Mouse (Mus musculus) mesoderm, embryonic 11.5 days (tissue): ENCODE results near the gene Plekha7.
A peak's percentile ranks its signal among the peaks of the same experiment; 100 is the strongest.
"Not testable (repeated sequence)": the region's sequence is repeated elsewhere in the genome, so short reads cannot be mapped to it uniquely, and the experiment has no call there.

Experiments
- DNase-seq: peaks from one replicate; pipeline ENCODE4 v3.0.0-alpha.2; 2012; ENCODE audit warnings: low read depth, low spot score

Plekha7 gene

DNA sequence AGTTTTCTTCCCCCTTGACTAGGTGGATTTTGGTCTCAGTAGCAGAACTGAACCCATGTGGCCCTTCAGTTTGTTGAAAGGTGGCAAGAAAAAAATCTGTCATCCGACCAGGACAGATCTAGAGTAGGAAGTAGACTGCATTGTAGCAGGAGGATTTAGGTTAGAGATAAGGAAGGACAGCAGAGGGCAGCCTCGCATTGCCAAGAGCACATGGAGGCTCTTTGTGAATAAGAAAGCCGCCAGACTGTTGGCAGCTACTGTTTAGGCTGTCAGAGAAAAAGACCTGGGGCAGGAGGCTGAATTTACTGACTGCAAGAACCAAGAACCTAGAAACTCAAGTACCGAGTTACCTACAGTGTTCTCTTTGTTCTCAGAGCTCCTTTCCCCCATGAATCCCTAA is 176.8 kb downstream of the Plekha7 start:
- DNase-seq = peak; percentile 27

DNA sequence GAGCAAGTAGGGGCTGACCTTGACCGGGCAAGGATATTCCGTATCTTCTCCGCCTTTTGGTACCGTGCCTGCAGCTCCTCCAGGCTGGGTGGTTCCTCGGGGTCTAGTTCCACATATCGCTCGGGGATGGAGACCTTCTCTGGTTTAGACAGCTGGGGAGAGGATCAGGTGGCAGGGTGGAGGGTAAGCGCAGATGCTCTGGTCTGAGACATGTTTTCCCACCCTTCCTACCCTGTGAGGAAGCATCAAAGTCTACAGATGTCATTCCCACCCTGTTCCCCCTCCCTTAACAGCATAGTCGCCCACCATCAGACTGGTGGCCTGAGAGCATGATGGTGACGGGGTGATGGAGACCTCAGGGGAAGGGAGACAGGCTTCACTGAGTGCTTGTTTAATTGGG is 178.8 kb downstream of the Plekha7 start:
- no peak for DNase-seq

DNA sequence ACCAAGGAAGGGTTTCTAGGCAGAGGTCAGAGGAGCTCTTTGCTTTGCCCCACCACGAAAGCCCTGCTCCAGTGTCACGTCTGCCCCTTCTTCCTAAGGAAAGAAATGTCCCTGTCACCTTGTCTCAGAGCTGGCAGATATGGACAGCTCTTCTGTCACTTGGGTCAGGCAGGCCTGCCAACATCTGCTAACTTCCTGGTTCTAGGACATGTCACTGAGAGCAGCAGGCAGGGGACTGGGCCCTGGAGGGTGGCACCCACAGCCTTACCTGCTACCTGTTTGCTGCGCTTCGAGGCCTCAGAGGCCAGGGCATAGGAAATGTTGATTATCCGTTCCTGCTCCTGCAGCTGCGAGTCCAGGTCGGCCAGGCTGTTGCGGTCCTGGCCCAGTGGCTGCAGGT is 179.9 kb downstream of the Plekha7 start:
- DNase-seq = no peak

DNA sequence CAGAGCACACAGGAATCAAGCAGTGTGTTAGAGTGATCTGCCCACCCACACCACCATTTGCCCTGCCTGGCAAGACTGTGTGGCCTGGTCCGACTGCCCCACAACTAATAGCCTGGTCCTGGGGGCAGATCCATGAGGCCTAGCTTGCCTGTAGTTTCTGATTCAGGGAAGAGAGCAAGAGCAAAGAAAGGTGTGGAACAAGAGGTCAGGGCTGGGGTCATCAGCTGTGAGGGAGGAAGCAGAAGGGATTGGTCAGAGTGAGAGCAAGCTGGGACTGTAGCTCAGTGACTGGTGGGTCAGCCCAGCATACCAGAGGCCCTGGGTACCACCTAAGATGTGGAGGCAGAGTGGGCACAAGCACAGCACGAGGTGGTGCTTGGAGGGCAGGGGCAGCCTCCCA is 181.1 kb downstream of the Plekha7 start:
- no peak for DNase-seq

DNA sequence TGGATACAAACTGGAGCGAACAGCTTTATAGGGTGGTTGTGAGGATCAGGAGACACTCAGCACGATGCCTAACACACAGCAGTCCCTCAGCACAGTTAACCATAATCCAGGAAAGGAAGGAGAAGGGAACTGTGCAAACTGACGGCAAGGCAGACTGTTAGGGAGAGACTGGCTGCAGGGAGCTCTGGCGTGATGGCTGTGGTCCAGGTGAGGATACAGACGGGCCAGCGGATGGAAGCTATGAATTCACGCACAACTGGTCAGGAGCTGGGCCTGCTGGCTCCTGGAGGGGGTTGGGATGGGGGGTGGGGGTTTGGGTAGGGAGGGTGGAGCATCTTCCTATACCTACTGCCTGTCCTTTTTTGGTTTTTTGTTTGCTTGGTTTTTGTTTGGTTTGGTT is 182.5 kb downstream of the Plekha7 start:
- no peak for DNase-seq

DNA sequence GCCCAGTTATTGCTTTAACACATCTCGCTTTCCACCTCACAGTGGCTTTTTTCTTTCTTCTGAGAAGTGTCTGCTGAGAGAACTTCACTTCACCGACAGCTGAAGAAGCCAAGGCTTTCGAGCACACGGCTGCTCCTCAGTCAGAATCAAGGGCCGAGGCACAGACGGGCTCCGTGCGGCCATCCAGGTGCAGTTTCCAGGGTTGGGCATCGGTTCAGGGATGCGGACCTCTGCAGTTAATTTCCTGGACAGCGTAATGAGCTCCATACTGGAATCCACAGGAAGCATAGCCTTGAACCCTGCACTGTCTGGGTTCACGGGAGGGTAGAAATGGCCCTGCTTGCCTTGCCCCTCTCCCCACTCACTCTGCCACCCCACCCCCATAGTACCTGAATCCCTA is 184.1 kb downstream of the Plekha7 start:
- no peak for DNase-seq

DNA sequence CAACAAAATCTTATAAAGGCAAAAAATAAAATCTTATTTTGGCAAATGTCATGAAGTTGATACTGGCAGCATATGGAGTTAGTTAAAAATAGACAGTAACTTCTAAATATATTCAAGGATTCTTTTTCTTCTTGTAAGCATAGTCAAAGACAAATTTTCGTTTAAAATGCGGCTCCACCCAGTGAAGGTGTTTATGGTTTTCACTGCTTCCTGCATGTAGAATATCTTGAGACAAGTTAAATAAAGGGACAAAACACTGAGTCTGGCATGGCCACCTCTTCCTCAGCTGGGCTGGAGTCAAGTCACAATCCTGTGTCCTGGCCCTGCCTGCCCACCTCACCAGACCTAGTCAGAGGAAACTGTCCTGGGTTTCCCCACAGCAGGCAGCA is 184.6 kb downstream of the Plekha7 start:
- no peak for DNase-seq

DNA sequence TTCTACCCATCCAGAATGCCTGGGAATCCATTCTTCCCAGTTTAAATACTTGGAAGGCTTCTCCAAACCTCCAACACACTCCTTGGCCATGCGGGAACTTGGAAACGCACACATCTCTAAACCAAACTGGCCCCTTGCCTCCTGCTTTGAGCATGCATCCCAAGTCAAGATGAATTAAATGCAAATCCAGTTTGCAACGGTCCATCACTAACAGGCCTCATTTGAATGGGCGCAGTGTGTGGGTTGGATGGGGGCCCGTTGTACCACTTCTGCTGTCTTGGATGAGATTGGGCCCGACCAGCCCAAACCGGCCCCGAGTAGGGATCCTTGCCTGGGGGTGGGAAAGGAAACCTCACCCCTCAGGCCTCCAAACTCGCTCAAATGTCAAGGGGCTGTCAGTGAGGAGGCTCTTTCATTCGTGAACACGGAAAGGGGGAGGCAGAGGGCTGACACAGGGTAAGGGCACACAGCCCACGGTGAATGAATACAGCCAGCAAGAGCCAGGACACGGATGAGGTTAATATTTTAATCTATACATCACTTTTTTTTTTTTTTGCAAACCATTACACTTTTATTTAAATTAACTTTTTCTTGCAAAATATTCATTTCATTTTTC is 185.1 kb downstream of the Plekha7 start:
- DNase-seq = no peak

DNA sequence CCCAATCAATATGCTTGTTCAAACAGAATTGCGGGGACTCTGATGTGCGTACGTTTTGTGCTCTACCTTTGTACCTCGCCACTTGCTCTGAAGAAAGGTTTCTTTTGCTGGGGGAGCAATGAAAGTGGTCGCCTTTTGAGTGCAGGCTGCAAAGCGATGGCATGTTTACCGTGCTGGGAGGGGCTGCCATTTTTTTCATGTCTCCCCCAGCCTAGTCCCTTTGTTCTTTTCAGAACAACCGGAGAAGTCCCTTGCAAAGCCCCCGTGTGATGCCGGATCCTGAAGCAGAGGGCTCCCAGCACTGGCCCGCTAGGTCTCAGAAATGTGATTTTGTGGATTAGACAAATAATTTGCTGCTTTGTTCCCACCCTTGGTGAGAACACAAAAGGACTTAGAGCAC is 187.0 kb downstream of the Plekha7 start:
- no peak for DNase-seq

DNA sequence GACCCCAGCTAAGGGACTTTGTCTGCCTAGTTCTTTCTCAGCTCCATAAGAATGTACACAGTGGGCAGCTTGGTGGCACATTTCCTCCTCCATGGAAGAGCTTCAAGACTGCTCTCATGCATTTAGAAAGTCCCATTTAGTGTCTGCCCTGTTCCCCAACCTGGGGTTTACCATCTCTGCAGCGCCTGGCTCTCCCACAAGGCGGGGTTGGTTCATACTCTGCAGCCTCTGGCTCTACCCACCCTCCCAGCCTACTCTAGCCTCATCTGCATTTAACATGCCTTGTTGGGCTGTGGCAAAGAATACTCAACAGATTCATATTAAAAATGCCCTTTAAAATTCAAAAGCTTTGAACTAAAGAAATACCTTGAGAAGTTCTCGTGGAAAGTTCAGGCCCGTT is 187.4 kb downstream of the Plekha7 start:
- no peak for DNase-seq

DNA sequence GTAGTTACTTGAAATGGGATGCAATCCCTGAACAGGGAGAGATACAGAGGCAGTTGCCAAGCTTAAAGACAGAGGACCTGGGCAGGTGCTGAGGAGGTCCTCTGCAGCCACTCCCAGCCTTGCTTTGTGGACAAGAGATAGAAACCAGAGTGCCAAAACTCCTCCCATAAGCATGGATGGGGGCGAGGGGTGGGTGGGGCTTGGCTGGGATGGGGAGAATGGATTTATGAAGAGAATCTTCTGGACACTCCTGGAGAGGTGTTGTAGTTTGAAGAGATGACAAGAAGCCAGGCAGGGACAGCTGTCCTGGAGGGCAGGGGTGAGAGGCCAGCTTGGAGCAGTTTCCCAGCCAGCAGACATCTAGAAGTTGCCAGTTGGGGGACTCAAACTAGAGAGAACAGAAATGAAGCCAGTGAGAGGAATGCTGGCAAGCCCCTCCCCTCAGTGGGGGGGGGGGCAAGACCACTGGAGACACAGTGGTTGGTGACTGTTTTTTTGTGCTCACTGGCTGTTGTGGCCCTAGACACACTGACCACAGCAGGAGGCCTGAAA is 188.8 kb downstream of the Plekha7 start:
- DNase-seq = no peak

DNA sequence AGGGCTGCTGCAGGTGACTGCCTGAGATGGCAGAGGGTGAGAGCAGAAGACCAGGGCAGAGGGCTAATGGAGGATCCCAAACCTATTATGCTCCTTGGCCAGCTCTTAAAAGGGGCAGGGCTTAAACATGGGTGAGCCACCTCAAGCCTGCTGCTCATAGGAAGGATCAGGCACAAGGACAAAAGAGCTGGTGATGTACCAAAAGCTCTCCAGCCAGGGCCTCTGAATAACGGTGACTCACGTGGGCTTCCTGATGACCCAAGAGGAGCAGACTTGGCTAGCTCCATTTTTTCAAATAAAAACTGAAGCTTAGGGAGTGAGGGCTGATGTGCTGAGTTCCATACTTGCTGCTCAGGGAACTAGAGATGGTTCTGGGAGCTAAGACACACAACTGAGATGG is 192.2 kb downstream of the Plekha7 start:
- DNase-seq = no peak

DNA sequence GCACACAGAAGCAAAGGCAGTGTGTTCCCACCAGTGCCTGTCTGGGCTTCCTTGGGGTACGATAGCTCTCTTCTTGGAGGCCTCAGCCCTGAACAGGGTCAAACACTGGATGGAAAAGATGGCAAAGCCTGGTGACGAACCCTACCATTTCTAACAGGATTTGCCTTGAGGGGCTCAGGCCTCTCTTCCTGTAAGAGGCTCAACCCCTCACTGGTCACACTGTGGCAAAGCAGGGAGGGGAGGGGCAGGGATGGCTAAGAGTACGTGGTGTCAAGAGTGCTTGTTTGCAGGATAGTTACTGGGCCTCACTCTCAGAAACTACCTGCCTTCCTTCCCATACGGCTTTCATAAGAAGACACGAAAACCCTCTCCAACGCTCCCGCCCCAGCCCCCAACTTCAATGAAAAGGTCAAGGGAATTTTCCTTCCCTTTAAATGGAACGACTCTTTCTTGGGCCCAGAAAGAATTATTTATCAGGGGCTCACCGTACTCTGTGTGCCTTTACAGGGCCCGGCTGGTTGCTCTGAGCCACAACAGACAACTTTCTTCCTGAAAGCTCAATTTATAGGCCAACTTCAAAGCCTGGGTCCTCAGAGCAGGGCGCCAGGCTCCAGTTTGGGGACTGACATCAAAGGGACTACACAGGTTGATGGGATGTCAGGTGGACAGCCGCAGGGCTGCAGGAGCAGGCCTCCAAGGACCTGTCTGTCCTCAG is 192.8 kb downstream of the Plekha7 start:
- no peak for DNase-seq

DNA sequence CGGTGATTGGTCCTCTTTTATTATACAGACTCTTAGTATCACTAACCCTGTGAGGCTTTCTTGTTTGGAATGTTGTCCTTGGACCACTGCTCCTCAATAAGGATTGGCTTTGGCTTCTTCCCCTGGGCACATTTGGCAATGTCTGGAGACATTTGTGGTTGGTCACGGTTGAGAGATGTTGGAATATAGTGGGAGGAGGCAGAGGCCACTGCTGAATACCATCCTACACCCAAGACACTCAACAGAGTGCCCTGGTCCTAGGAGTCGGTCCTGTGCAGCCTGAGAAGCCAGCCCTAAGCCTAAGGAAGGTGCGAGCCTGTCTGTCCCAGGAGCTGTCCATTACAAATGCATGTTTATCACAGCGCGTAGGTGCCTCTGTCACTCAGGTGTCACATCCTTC is 196.6 kb downstream of the Plekha7 start:
- no peak for DNase-seq

DNA sequence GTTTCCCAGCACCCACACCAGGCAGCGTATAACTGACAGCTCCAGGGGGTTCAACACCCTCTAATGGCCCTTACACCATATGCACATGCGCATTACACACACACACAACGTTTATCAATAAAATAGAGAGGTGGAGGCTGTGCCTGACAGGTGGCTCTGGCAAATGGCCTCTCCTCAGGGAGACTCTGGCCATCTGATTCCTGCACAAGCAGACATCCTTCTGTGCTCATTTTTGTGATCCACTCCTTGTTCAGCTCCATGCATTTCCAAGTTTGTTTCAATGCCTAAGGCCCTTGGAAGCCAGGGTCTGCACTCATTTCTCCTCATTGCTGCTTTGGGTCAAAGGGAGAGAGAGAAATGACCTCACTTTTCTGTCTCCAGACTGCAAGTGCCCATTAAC is 197.5 kb downstream of the Plekha7 start:
- no peak for DNase-seq

DNA sequence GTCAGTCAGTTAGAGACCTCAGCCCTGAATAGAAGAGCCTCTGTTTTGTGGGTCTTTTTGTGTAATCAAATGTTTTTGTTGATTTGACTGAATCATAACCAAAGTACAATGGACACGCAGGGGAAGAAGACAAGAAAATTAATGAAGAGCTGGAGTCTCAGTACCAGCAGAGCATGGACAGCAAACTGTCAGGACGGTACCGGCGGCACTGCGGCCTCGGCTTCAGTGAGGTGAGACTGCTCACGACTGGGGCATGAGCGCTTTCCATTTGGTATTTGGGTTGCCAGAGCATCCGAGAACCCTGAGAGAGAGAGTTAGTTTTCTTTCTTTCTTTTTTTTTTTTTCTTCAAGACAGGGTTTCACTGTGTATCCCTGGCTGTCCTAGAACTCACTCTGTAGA is 205.1 kb downstream of the Plekha7 start:
- DNase-seq = no peak

DNA sequence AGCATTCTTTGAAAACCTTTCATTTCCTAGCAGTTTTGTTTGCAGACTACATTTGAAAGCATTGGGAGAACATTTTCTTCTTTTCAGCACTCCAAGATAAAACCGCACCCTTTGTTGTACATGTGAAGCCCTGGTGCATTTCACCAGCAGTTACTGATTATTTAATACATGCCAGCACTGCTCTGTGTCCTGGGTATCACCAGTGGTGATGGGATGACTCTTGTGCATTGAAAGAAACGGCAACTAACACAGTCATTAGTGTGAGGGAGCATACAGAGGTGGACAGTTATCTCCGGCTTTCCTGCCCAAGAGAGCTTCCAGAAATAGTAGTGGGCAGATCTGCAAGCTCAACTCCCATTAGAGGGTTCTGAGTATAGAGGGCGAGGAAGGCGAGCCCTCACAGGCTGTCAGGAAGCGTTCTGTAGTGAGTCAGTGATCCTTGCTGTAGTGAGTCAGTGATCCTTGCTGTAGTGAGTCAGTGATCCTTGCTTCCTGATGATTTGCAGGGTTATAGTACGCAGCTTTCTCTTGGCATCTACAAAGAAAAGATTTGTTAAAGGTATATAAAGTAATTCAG is 208.1 kb downstream of the Plekha7 start:
- no peak for DNase-seq

DNA sequence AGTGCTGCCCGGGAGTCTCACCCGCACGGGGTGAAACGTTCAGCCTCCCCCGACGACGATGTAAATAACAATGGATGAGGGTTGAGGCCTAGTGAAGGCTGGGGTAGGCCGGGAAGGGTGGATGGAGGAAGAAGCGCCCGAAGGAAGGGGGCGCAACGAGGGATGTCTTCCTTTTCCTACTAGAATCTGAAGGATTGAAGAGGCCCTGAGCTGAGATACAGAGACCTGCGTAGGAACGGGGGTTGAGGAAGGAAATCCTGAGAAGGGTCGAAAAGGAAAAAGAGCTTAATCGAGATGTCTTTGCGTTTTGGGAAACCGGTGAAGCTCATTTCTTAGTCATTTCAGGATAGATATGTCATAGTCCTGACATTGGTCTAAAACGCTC is 214.7 kb downstream of the Plekha7 start:
- no peak for DNase-seq

DNA sequence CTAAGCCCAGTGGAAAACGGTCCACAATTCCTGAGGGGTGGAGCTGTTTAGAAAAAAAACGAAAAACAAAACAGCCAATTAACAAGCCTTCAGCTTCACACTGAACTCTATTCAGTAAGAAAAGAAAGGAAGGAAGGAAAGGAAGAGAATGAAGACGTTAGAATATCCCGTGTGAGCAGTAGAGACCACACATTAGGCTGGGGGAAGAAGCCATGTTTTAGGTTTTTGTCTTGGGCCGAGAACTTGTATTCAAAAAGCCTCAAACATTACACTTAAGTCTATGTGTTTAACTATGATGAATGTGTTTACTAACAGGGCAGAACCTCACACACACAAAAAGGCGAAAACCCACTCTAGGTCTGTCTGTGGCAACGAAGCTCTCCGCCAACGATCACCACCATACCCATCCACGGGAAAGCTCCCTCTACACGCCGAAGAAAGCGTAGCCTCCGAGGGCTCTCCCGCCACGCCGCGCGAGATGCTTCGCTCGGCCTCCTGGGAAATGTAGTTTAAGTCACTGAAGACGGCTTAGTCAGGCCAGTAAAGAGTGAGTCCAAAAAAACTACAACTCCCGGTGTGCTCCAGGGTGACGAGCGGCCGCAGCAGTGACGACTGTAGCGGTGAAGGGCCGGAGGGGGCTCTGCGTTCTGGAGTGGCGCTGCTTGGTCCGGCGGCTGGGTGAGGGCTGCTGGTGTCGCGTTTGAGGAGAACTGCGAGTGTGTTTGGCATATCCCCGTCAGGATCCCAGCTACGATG is 215.3 kb downstream of the Plekha7 start:
- peak; percentile 97 for DNase-seq

DNA sequence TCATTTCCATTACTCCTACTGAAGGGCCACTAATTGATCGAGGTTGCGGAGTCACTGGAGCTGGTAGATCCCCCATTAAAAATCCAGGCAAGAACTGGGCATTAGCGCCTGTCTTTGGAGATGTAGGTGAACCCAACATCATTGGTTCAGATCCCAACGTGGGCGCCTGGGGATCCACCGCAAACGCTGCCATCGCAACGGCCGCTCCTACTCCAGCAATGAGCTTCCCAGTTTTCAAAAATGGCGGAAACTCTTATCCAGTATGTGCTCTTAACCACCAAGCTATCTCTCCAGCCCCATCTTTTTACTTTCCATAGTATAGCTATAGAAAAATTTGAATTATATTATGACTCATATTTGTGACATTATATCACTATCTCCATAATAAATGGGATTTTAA is 223.8 kb downstream of the Plekha7 start, which contains the start of gene Gm4353:
Gene Gm4353 (minus strand): TSS at position 270 of the 400 bp plus-strand sequence.
- not testable (repeated sequence) for DNase-seq
